Mouse (Mus musculus) intestine, postnatal 0 days (tissue): ENCODE measurements around the gene Igf1r. TPM values are rescaled to one million over a fixed set of nuclear protein-coding genes. Genes with fewer than 3 reads are reported as not detected.
A peak's percentile ranks its signal among the peaks of the same experiment; 100 is the strongest.

Source experiments
- ATAC-seq: fragments of 200-750 bp; cut with Nextera tagmentation; 2 replicates; pipeline ENCODE4 v1.8.0; 2017; ENCODE audit warnings: mild to moderate bottlenecking, moderate TSS enrichment, moderate library complexity
- H3K27ac ChIP-seq: fragments of 300-500 bp; sonication (generic); 2 replicates; pipeline ENCODE4 v1.5.1; 2014; ENCODE audit warnings: mild to moderate bottlenecking, low read depth, low read length, moderate library complexity
- H3K27me3 ChIP-seq: fragments of 300-500 bp; sonication (generic); replicated peaks from 2 replicates; pipeline ENCODE4 v1.6.1; 2014; ENCODE audit warnings: low read length, mixed read lengths; ENCODE audit not compliant: control insufficient read depth, insufficient read depth
- H3K36me3 ChIP-seq: fragments of 300-500 bp; sonication (generic); 2 replicates; pipeline ENCODE4 v1.6.1; 2014; ENCODE audit warnings: mild to moderate bottlenecking, moderate library complexity; ENCODE audit not compliant: control insufficient read depth, insufficient read depth
- H3K4me1 ChIP-seq: fragments of 300-500 bp; sonication (generic); replicated peaks from 2 replicates; pipeline ENCODE4 v1.6.1; 2014; ENCODE audit warnings: antibody characterized with exemption, low read length, mixed read lengths; ENCODE audit not compliant: control insufficient read depth, insufficient read depth
- H3K4me2 ChIP-seq: fragments of 300-500 bp; sonication (generic); replicated peaks from 2 replicates; pipeline ENCODE4 v1.6.1; 2014; ENCODE audit warnings: low read depth, mild to moderate bottlenecking, moderate library complexity
- H3K4me3 ChIP-seq: fragments of 300-500 bp; sonication (generic); 2 replicates; pipeline ENCODE4 v1.5.1; 2014; ENCODE audit warnings: low read depth, low read length
- H3K9ac ChIP-seq: fragments of 300-500 bp; sonication (generic); 2 replicates; pipeline ENCODE4 v1.6.1; 2014; ENCODE audit warnings: mild to moderate bottlenecking, low read depth, low read length
- H3K9me3 ChIP-seq: fragments of 300-500 bp; sonication (generic); 2 replicates; pipeline ENCODE4 v1.6.1; 2016; ENCODE audit warnings: mixed run types; ENCODE audit not compliant: control insufficient read depth
- CTCF ChIP-seq: sonication (generic); IDR thresholded peaks from 2 replicates; pipeline ENCODE4 v1.5.1; 2016; ENCODE audit warnings: low read depth, mild to moderate bottlenecking, control low read depth, antibody characterized with exemption, moderate library complexity
- WGBS: fragments of 180-500 bp; shearing (Covaris S2); extraction: QIAGEN DNeasy Blood & Tissue Kit; methylation state at CpG from one replicate; pipeline ENCODE4 v1.1.7; 2014; 5-methylcytosine and 5-hydroxymethylcytosine counted together
- polyA plus RNA-seq: library from polyadenylated mRNA; unstranded; fragments of >200 nt; fragmentation: Nextera tagmentation; extraction: Ambion mirVana; gene quantifications from 2 replicates; pipeline ENCODE4 v1.2.1, GENCODE M21; 2015

Gene Igf1r
- polyA plus RNA-seq, 1 experiment from 2014 or later = 5.3 TPM

DNA sequence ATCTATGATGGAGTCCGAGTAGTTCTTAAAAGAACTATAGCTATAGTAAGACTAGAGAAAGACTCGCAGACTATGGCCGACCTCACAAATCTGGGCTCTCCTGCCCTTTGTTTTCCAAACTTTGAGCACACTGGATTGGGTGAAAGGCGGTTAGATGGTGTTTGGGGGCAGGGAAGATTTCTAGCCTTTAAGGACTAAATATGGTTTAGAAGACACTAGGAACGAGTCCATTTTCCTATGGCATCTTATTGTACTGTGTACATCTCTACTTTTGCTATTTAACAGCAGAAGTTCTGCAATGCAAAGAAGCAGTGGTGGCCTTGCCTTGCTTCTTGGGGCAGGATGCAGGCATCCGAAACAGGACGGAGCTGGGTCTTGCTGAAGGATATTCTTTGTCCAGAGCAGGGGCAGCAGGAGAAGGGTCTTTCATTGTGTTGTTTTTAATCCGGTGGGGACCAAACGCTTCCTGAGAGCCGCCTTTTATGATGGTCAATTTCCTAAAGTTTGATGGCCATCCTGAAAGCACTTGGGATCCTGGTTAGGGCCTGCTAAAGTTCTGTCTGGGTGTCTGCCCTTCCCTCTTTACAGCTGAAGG, 2.1 kb downstream of the Igf1r start:
- Histone ChIP-seq H3K4me3 (peak overlapping the region; percentile 92), H3K4me2 (peak overlapping the region; percentile 98), H3K9me3 (no peaks in the 10 kb centered on the region), H3K27me3 (no peaks in the 10 kb centered on the region), H3K36me3 (no peaks in the 10 kb centered on the region), H3K27ac (peak overlapping the region; percentile 15; the same call in 1 of the 2 replicates), H3K4me1 (no peaks in the 10 kb centered on the region; the same call in 1 of the 2 replicates), H3K9ac (no peak overlapping the region)
- TF ChIP-seq CTCF = no peak
- no peak for ATAC-seq
- WGBS = 50% methylated on average over 10 of the region's 10 CpGs

DNA sequence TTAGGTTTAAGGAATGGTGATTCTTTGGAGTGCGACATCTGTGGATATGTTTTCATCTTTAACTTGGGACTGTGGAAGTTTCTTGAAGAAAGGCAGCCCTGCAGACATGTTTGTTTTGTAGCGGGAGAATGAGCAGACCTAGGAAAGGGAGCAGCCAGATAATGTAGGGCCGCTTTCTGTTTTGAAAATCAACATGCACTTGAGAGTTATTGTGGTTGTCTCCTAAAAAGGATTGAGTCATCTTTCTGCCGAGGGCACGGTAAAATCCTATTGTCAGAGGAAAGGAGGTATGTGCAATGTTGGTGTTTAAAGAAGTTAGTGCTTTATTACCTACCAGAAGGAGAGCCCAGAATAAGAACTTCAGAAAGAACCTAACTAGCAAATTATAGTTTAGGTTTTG, 2.6 kb downstream of the Igf1r start:
- H3K27ac ChIP-seq = 0 out of 2 replicates have a peak overlapping the region, but pooled peaks have one; percentile 15
- H3K4me3 ChIP-seq = peak overlapping the region; percentile 92
- no peak overlapping the region for H3K9ac ChIP-seq
- H3K4me2 ChIP-seq = peak overlapping the region; percentile 98
- H3K27me3 ChIP-seq = no peaks in the 10 kb centered on the region
- no peaks in the 10 kb centered on the region; the same call in 1 of the 2 replicates for H3K4me1 ChIP-seq
- no peaks in the 10 kb centered on the region for H3K9me3 ChIP-seq
- no peak for TF ChIP-seq CTCF
- H3K36me3 ChIP-seq = no peaks in the 10 kb centered on the region
- 45% methylated on average over 5 of the region's 5 CpGs for WGBS
- ATAC-seq = no peak

DNA sequence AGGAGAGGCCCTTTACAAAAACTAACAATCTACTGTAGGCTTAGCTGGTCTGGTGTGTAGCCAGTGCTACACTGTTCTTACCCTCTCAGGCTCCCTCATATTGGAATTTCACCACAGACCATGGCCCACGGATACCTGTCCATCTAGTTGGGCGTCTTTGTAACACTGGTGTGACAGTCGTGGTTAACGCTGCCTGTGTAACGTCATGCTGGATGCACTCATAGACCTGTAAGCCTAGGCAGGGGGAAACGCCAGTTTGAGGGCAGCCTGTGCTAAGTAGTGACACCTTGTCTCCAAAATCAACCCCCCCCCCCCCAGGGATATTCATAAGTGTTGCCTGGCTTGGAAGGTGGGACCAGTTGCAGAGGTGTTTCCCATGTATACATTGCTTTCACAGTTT, 4.7 kb downstream of the Igf1r start:
- no peak for TF ChIP-seq CTCF
- no peak overlapping the region for H3K4me3 ChIP-seq
- WGBS = 85% methylated on average over 6 of the region's 6 CpGs
- no peaks in the 10 kb centered on the region for H3K27me3 ChIP-seq
- no peaks in the 10 kb centered on the region for H3K9me3 ChIP-seq
- no peak overlapping the region for H3K9ac ChIP-seq
- no peaks in the 10 kb centered on the region; the same call in 1 of the 2 replicates for H3K4me1 ChIP-seq
- no peak overlapping the region for H3K27ac ChIP-seq
- no peaks in the 10 kb centered on the region for H3K36me3 ChIP-seq
- H3K4me2 ChIP-seq = no peak overlapping the region
- ATAC-seq = no peak

DNA sequence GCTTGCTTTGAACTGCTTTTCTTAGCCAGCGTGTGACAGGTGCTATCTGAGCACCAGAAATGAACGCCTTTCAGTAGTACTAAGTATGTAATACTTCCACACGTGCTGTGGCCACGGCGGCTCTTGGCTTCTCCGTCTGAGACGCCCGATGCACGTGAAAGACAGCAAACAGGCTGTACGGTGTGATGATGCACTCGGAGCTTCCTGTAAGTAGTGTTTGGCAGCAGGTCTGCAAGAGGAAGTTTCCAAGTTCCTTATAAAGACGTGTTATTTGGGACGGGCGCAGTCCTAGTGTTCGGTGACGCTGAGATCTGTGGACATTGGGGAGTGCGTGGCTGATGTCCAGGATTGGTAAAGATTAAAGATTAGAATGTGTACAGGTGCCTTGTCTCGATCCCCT, 5.4 kb downstream of the Igf1r start:
- H3K27me3 ChIP-seq = no peaks in the 10 kb centered on the region

DNA sequence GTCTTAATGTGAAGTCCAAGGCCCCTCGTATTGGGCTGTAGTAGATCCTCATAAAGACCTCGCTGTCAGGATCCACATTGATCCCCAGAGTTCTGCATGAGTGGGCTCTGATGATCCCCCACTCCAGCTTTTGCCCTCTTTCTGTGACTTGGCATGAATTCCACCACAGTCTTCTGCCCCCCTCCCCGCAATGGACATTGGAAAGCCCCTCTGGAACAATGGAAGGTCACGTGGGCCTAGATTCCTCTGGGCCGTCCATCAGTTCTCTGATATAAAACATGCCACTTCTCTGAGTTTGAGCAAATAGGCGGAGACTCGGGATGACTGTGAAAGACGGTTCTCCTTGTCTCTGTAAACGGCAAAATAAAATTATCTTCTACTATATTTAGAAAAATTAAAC, 8.1 kb downstream of the Igf1r start:
- Histone ChIP-seq H3K4me3 (no peak overlapping the region), H3K27me3 (no peaks in the 10 kb centered on the region), H3K36me3 (no peaks in the 10 kb centered on the region), H3K9ac (no peak overlapping the region), H3K9me3 (no peaks in the 10 kb centered on the region), H3K4me2 (no peak overlapping the region), H3K4me1 (no peaks in the 10 kb centered on the region; the same call in 1 of the 2 replicates), H3K27ac (no peak overlapping the region)
- no peak for TF ChIP-seq CTCF
- 71% methylated on average over 9 of the region's 9 CpGs for WGBS
- ATAC-seq = no peak

More for the DNA sequence above, 5.4 kb downstream of the Igf1r start:
- Histone ChIP-seq H3K36me3 (no peaks in the 10 kb centered on the region), H3K9me3 (no peaks in the 10 kb centered on the region), H3K4me3 (no peak overlapping the region), H3K4me1 (no peaks in the 10 kb centered on the region; the same call in 1 of the 2 replicates), H3K27ac (no peak overlapping the region), H3K9ac (no peak overlapping the region), H3K4me2 (no peak overlapping the region)
- WGBS = 59% methylated on average over 18 of the region's 18 CpGs
- no peak for TF ChIP-seq CTCF
- no peak for ATAC-seq

DNA sequence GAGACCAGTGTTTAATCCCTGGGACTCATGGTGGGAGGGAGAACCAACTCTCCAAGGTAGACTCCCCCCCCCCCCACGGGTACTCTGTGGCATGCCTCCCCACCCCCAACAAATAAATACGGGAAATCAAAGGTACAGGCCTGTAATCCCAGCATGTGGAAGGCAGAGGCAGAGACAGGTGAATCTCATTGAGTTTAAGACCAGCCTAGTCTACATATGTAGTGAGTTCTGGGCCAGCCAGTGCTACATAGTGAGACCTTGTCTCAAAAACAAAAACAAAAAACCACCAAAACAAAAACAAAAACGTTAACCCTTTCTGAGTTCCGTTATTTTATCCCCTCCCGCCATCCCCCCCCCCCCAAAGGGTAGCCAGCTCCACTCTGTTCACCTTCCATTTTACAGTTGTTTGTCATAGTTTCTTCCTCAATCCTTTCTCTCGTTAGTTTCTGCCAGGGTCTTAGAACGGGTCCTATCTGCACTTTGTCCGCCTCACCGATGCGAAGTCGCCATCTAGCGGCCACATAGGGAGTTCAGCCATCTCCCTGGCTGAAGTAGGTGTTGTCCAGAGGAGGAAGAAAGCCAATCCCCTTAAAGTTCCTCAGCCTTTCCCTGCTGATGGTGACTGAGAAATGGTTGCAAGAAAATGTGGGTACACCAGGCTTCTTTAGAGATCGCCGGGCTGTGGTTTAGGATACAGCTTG, 9.1 kb downstream of the Igf1r start:
- Histone ChIP-seq H3K4me1 (no peaks in the 10 kb centered on the region; the same call in 1 of the 2 replicates), H3K4me2 (peak overlapping the region; percentile 37), H3K36me3 (no peaks in the 10 kb centered on the region), H3K4me3 (no peak overlapping the region), H3K9ac (no peak overlapping the region), H3K9me3 (no peaks in the 10 kb centered on the region), H3K27ac (no peak overlapping the region), H3K27me3 (no peaks in the 10 kb centered on the region)
- ATAC-seq = peak; percentile 59; the same call in 1 of the 2 replicates
- 15% methylated on average over 14 of the region's 14 CpGs for WGBS
- TF ChIP-seq CTCF = peak; percentile 93
